Mouse (Mus musculus): ENCODE measurements around the gene Prdm11. TPM values are rescaled to one million over a fixed set of nuclear protein-coding genes. Genes with fewer than 3 reads are reported as not detected.

Prdm11 gene
- total and polyA plus RNA-seq, 3 experiments: 33.8 to 122 (median 87.1) TPM

- ATAC-seq (ENCODE audit: extremely low read depth, insufficient number of reproducible peaks, low FRiP score, poor library complexity, severe bottlenecking): peak; percentile 64
- TF ChIP-seq POLR2AphosphoS5 (IDR thresholded peaks at IDR 0.05; ENCODE audit: insufficient replicate concordance, low read depth, low read length) (no peak), CTCF (IDR thresholded peaks at IDR 0.05; ENCODE audit: low read depth, low read length) (0 out of 2 replicates have a peak, but pooled peaks have one; percentile 3), TAL1 (conservative IDR thresholded peaks at IDR 0.05; ENCODE audit: low read depth, low read length) (no peak)
- Histone ChIP-seq H3K4me1 (ENCODE audit: insufficient read depth, low read depth, low read length) (peaks cover 100% of the 10 kb centered on the region), H3K9me3 (replicated peaks) (no peaks in the 10 kb centered on the region), H3K27me3 (ENCODE audit: insufficient read depth, low read length) (no peaks in the 10 kb centered on the region), H3K36me3 (replicated peaks) (peaks cover 97% of the 10 kb centered on the region), H3K4me3 (ENCODE audit: low read depth, low read length) (peak overlapping the region; percentile 69)
- DNase-seq (ENCODE audit: low spot score): peak; percentile 89
Measured at GRCm38 (mm10) chr2:92987901-92988631, 57.9 kb downstream of the Prdm11 start.

- no peaks in the 10 kb centered on the region for H3K27me3 ChIP-seq (ENCODE audit: insufficient read depth, low read length)
- peak overlapping the region; percentile 69; the same call in 1 of the 2 replicates for H3K4me3 ChIP-seq (ENCODE audit: low read depth, low read length)
- DNase-seq (ENCODE audit: low spot score): no peak
- no peaks in the 10 kb centered on the region for H3K9me3 ChIP-seq (replicated peaks)
- peaks cover 89% of the 10 kb centered on the region for H3K36me3 ChIP-seq (replicated peaks)
- TF ChIP-seq TAL1 (conservative IDR thresholded peaks at IDR 0.05; ENCODE audit: low read depth, low read length) (no peak), CTCF (IDR thresholded peaks at IDR 0.05; ENCODE audit: low read depth, low read length) (no peak), GATA1 (IDR thresholded peaks at IDR 0.05; ENCODE audit: borderline replicate concordance, low read length) (no peak), POLR2AphosphoS5 (IDR thresholded peaks at IDR 0.05; ENCODE audit: insufficient replicate concordance, low read depth, low read length) (no peak), GATA2 (IDR thresholded peaks at IDR 0.05; ENCODE audit: borderline replicate concordance, low read depth, low read length) (no peak)
- H3K4me1 ChIP-seq (ENCODE audit: insufficient read depth, low read depth, low read length): peaks cover 100% of the 10 kb centered on the region
- no peak for ATAC-seq (ENCODE audit: extremely low read depth, insufficient number of reproducible peaks, low FRiP score, poor library complexity, severe bottlenecking)
Measured at GRCm38 (mm10) chr2:92987108-92987618, 58.8 kb downstream of the Prdm11 start.

GRCm38 (mm10) chr2:92985600-92985999 lies 60.4 kb downstream of the Prdm11 start:
- ATAC-seq (ENCODE audit: extremely low read depth, insufficient number of reproducible peaks, low FRiP score, poor library complexity, severe bottlenecking) (no peak), DNase-seq (ENCODE audit: low spot score) (no peak)
- H3K4me1 ChIP-seq (ENCODE audit: insufficient read depth, low read depth, low read length): peaks cover 99% of the 10 kb centered on the region
- no peaks in the 10 kb centered on the region for H3K27me3 ChIP-seq (ENCODE audit: insufficient read depth, low read length)
- H3K4me3 ChIP-seq (ENCODE audit: low read depth, low read length): peak overlapping the region; percentile 49; the same call in 1 of the 2 replicates
- H3K36me3 ChIP-seq (replicated peaks): peaks cover 87% of the 10 kb centered on the region
- no peaks in the 10 kb centered on the region for H3K9me3 ChIP-seq (replicated peaks)
- no peak for TF ChIP-seq TAL1 (conservative IDR thresholded peaks at IDR 0.05; ENCODE audit: low read depth, low read length)
- TF ChIP-seq GATA1 (IDR thresholded peaks at IDR 0.05; ENCODE audit: borderline replicate concordance, low read length): no peak
- no peak for TF ChIP-seq POLR2AphosphoS5 (IDR thresholded peaks at IDR 0.05; ENCODE audit: insufficient replicate concordance, low read depth, low read length)
- no peak for TF ChIP-seq CTCF (IDR thresholded peaks at IDR 0.05; ENCODE audit: low read depth, low read length)
- TF ChIP-seq GATA2 (IDR thresholded peaks at IDR 0.05; ENCODE audit: borderline replicate concordance, low read depth, low read length): no peak

GRCm38 (mm10) chr2:92985171-92985570 lies 60.8 kb downstream of the Prdm11 start:
- H3K27me3 ChIP-seq (ENCODE audit: insufficient read depth, low read length): no peaks in the 10 kb centered on the region
- ATAC-seq (ENCODE audit: extremely low read depth, insufficient number of reproducible peaks, low FRiP score, poor library complexity, severe bottlenecking) (no peak), DNase-seq (ENCODE audit: low spot score) (no peak)
- peaks cover 87% of the 10 kb centered on the region for H3K36me3 ChIP-seq (replicated peaks)
- H3K4me3 ChIP-seq (ENCODE audit: low read depth, low read length): no peak overlapping the region
- H3K9me3 ChIP-seq (replicated peaks): no peaks in the 10 kb centered on the region
- TF ChIP-seq TAL1 (conservative IDR thresholded peaks at IDR 0.05; ENCODE audit: low read depth, low read length) (no peak), CTCF (IDR thresholded peaks at IDR 0.05; ENCODE audit: low read depth, low read length) (no peak), GATA1 (IDR thresholded peaks at IDR 0.05; ENCODE audit: borderline replicate concordance, low read length) (no peak), POLR2AphosphoS5 (IDR thresholded peaks at IDR 0.05; ENCODE audit: insufficient replicate concordance, low read depth, low read length) (no peak), GATA2 (IDR thresholded peaks at IDR 0.05; ENCODE audit: borderline replicate concordance, low read depth, low read length) (no peak)
- peaks cover 99% of the 10 kb centered on the region for H3K4me1 ChIP-seq (ENCODE audit: insufficient read depth, low read depth, low read length)

GRCm38 (mm10) chr2:92984321-92985108 lies 61.5 kb downstream of the Prdm11 start:
- H3K4me3 ChIP-seq (ENCODE audit: low read depth, low read length): no peak overlapping the region; the same call in 1 of the 2 replicates
- no peaks in the 10 kb centered on the region for H3K27me3 ChIP-seq (ENCODE audit: insufficient read depth, low read length)
- peaks cover 87% of the 10 kb centered on the region for H3K36me3 ChIP-seq (replicated peaks)
- ATAC-seq (ENCODE audit: extremely low read depth, insufficient number of reproducible peaks, low FRiP score, poor library complexity, severe bottlenecking) (no peak), DNase-seq (ENCODE audit: low spot score) (no peak)
- TF ChIP-seq POLR2AphosphoS5 (IDR thresholded peaks at IDR 0.05; ENCODE audit: insufficient replicate concordance, low read depth, low read length) (no peak), CTCF (IDR thresholded peaks at IDR 0.05; ENCODE audit: low read depth, low read length) (no peak), GATA2 (IDR thresholded peaks at IDR 0.05; ENCODE audit: borderline replicate concordance, low read depth, low read length) (no peak), TAL1 (conservative IDR thresholded peaks at IDR 0.05; ENCODE audit: low read depth, low read length) (no peak), GATA1 (IDR thresholded peaks at IDR 0.05; ENCODE audit: borderline replicate concordance, low read length) (no peak)
- H3K4me1 ChIP-seq (ENCODE audit: insufficient read depth, low read depth, low read length): peaks cover 99% of the 10 kb centered on the region
- no peaks in the 10 kb centered on the region for H3K9me3 ChIP-seq (replicated peaks)

GRCm38 (mm10) chr2:92983273-92983620 lies 62.7 kb downstream of the Prdm11 start:
- DNase-seq (ENCODE audit: low spot score): peak; percentile 74

More at GRCm38 (mm10) chr2:92983273-92983620, 62.7 kb downstream of the Prdm11 start:
- H3K27me3 ChIP-seq (ENCODE audit: insufficient read depth, low read length): no peaks in the 10 kb centered on the region
- H3K9me3 ChIP-seq (replicated peaks): no peaks in the 10 kb centered on the region
- peaks cover 87% of the 10 kb centered on the region for H3K36me3 ChIP-seq (replicated peaks)
- ATAC-seq (ENCODE audit: extremely low read depth, insufficient number of reproducible peaks, low FRiP score, poor library complexity, severe bottlenecking): peak; percentile 91
- TF ChIP-seq GATA1 (IDR thresholded peaks at IDR 0.05; ENCODE audit: borderline replicate concordance, low read length) (no peak), POLR2AphosphoS5 (IDR thresholded peaks at IDR 0.05; ENCODE audit: insufficient replicate concordance, low read depth, low read length) (no peak), CTCF (IDR thresholded peaks at IDR 0.05; ENCODE audit: low read depth, low read length) (no peak), TAL1 (conservative IDR thresholded peaks at IDR 0.05; ENCODE audit: low read depth, low read length) (peak; percentile 89)
- H3K4me3 ChIP-seq (ENCODE audit: low read depth, low read length): no peak overlapping the region; the same call in 1 of the 2 replicates
- peaks cover 92% of the 10 kb centered on the region for H3K4me1 ChIP-seq (ENCODE audit: insufficient read depth, low read depth, low read length)

All from G1E (cell line).